Mouse (Mus musculus): Measurements from ENCODE around the gene Ercc4. TPM values are rescaled to one million over a fixed set of nuclear protein-coding genes. Genes with fewer than 3 reads are reported as not detected.

The Ercc4 gene
- polyA plus RNA-seq, 1 experiment from 2014 or later = 8.1 TPM

DNA sequence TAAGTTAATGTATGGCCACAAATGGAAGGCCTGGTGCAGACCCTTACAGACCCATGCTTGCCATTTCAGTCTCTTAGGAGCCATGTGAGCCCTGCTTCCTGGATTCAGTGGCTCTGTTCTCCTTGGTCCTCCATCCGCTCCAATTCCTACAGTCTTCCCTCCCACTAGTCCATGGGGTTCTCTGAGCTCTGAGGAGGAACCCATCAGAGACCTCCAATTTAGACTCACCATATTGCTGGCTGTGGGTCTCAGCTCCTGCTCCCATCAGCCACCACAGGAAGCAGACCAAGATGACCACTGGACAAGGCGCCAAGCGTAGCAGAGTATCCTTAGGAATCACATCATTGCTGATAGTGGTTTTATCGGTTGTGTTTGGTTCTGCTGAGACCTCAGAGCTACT is 43.7 kb downstream of the Ercc4 start:
- DNase-seq (ENCODE audit: low spot score) (no peak), ATAC-seq (no peak)
- no peaks in the 10 kb centered on the region for H3K9me3 ChIP-seq (ENCODE audit: low read length)
- TF ChIP-seq EP300 (IDR thresholded peaks at IDR 0.05) (no peak), CTCF (IDR thresholded peaks at IDR 0.05) (no peak)
- no peaks in the 10 kb centered on the region for H3K27me3 ChIP-seq (replicated peaks; ENCODE audit: insufficient read depth, low read length)
- no peaks in the 10 kb centered on the region for H3K4me1 ChIP-seq (ENCODE audit: insufficient read depth, low read depth, low read length)
- peaks cover 13% of the 10 kb centered on the region; the same call in 1 of the 2 replicates for H3K36me3 ChIP-seq (ENCODE audit: insufficient read depth, low read length)
- no peak overlapping the region for H3K27ac ChIP-seq (ENCODE audit: low read length)
- no peak overlapping the region for H3K4me3 ChIP-seq (ENCODE audit: low read depth, low read length)
- H3K4me2 ChIP-seq (replicated peaks; ENCODE audit: low read depth, low read length) = no peak overlapping the region
- no peak overlapping the region for H3K9ac ChIP-seq (replicated peaks; ENCODE audit: low read depth)
- 95% methylated on average over 4 of the region's 4 CpGs for WGBS

- H3K9ac ChIP-seq (replicated peaks; ENCODE audit: low read depth) = no peak overlapping the region
- H3K4me3 ChIP-seq (ENCODE audit: low read depth, low read length) = no peak overlapping the region
- H3K27me3 ChIP-seq (replicated peaks; ENCODE audit: insufficient read depth, low read length) = no peaks in the 10 kb centered on the region
- TF ChIP-seq CTCF (IDR thresholded peaks at IDR 0.05) = no peak
- no peak for TF ChIP-seq EP300 (IDR thresholded peaks at IDR 0.05)
- no peak overlapping the region for H3K4me2 ChIP-seq (replicated peaks; ENCODE audit: low read depth, low read length)
- DNase-seq (ENCODE audit: low spot score) (no peak), ATAC-seq (no peak)
- peaks cover 3% of the 10 kb centered on the region; the same call in 1 of the 2 replicates for H3K36me3 ChIP-seq (ENCODE audit: insufficient read depth, low read length)
- H3K27ac ChIP-seq (ENCODE audit: low read length) = no peak overlapping the region
- H3K4me1 ChIP-seq (ENCODE audit: insufficient read depth, low read depth, low read length) = no peaks in the 10 kb centered on the region
- no peaks in the 10 kb centered on the region for H3K9me3 ChIP-seq (ENCODE audit: low read length)
These were observed 44.9 kb downstream of the Ercc4 start for GRCm38 (mm10) chr16:13154352-13154751.

- ATAC-seq (no peak), DNase-seq (ENCODE audit: low spot score) (peak; percentile 10)
- WGBS = 27% methylated on average over 6 of the region's 6 CpGs
- Histone ChIP-seq H3K4me3 (ENCODE audit: low read depth, low read length) (no peak overlapping the region), H3K4me1 (ENCODE audit: insufficient read depth, low read depth, low read length) (no peaks in the 10 kb centered on the region), H3K9ac (replicated peaks; ENCODE audit: low read depth) (no peak overlapping the region), H3K27me3 (replicated peaks; ENCODE audit: insufficient read depth, low read length) (no peaks in the 10 kb centered on the region), H3K27ac (ENCODE audit: low read length) (no peak overlapping the region), H3K36me3 (ENCODE audit: insufficient read depth, low read length) (no peaks in the 10 kb centered on the region), H3K9me3 (ENCODE audit: low read length) (no peaks in the 10 kb centered on the region), H3K4me2 (replicated peaks; ENCODE audit: low read depth, low read length) (no peak overlapping the region)
- no peak for TF ChIP-seq EP300 (IDR thresholded peaks at IDR 0.05)
- TF ChIP-seq CTCF (IDR thresholded peaks at IDR 0.05) = no peak
These were observed 47.8 kb downstream of the Ercc4 start for GRCm38 (mm10) chr16:13157314-13157713.

DNA sequence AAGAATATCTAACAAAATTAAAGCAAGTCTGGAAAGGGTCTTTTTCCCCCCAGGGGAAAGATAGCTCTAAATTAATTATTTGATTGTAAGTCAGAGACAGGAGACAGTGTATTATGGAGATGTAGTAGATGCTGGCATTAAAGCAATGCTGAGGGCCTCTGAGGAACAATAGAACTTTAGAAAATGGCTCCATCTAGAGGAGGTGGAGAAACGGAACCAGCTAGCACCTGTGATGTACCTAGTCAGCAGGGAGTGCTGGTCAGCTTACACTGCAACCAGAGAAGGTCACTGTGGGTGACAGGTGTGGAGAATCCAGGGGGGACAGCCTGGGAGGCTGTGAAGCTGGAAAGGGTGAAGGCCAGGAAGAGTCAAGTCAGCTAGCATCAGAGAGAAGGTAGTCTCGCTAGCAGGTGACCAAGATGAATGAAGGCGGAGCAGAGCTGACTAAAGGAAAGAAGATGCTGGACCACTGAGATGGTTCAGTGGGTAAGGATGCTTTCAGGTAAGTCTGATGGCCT is 48.7 kb downstream of the Ercc4 start:
- no peaks in the 10 kb centered on the region for H3K9me3 ChIP-seq (ENCODE audit: low read length)
- TF ChIP-seq EP300 (IDR thresholded peaks at IDR 0.05) (no peak), CTCF (IDR thresholded peaks at IDR 0.05) (peak; percentile 32)
- ATAC-seq = no peak

DNA sequence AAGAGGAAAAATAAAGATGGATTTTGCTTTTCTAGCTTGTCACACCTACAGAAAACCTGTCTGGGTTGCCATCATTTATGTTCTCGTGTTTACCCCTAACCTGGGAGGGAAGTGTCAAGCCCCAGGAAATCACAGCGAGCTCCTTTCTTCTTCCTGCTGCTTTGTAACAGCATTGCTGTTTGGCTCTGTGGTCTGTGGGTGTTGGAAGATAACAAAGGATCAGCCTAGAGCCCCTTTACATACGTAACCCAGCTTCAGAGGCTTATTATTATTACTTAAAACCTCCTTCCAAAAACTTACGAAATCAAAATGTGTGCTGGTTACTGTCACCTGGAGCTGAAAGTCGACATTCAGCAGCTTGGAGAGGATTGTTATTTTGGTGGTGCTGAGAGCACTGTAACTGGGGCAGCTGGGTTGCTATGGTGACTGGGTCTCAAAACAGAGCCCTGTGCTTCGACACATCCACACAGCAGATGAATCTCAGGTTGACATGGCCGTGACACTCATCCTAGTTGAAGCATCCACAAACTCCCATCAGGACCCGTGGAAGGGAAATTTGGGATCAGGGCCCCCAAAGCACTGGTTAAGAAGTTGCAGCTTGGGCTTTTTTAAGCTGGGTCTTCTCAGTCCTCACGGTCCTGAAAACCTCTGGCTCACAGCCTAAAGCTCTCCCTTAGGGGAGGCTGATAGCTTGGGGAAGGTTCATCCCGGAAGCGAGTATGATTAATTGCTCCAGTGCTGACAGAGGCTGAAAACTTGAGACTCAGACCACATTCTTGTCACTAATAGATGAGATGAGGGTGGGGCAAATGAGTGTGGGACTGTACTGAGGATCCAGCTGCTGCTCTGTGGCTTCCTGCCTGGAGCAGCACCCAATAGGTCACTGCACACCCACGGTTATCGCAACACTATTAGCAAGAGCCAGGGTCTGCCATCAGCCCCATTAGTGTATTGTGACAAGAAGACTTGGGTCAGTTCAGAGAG is 49.7 kb downstream of the Ercc4 start:
- H3K27me3 ChIP-seq (replicated peaks; ENCODE audit: insufficient read depth, low read length) = no peaks in the 10 kb centered on the region
- H3K27ac ChIP-seq (ENCODE audit: low read length) = no peak overlapping the region
- H3K4me1 ChIP-seq (ENCODE audit: insufficient read depth, low read depth, low read length) = no peaks in the 10 kb centered on the region
- H3K36me3 ChIP-seq (ENCODE audit: insufficient read depth, low read length) = no peaks in the 10 kb centered on the region
- no peak overlapping the region for H3K4me3 ChIP-seq (ENCODE audit: low read depth, low read length)
- DNase-seq (ENCODE audit: low spot score) (peak; percentile 79), ATAC-seq (peak; percentile 78)
- H3K9me3 ChIP-seq (ENCODE audit: low read length) = no peaks in the 10 kb centered on the region
- WGBS = 25% methylated on average over 13 of the region's 13 CpGs
- TF ChIP-seq EP300 (IDR thresholded peaks at IDR 0.05) (peak; percentile 33; the same call in 1 of the 2 replicates), CTCF (IDR thresholded peaks at IDR 0.05) (no peak)
- peak overlapping the region; percentile 47; the same call in 1 of the 2 replicates for H3K4me2 ChIP-seq (replicated peaks; ENCODE audit: low read depth, low read length)
- H3K9ac ChIP-seq (replicated peaks; ENCODE audit: low read depth) = no peak overlapping the region

More for the DNA sequence above, 48.7 kb downstream of the Ercc4 start:
- no peak overlapping the region for H3K4me2 ChIP-seq (replicated peaks; ENCODE audit: low read depth, low read length)
- H3K4me1 ChIP-seq (ENCODE audit: insufficient read depth, low read depth, low read length) = no peaks in the 10 kb centered on the region
- DNase-seq (ENCODE audit: low spot score) = peak; percentile 6
- no peaks in the 10 kb centered on the region for H3K27me3 ChIP-seq (replicated peaks; ENCODE audit: insufficient read depth, low read length)
- H3K36me3 ChIP-seq (ENCODE audit: insufficient read depth, low read length) = no peaks in the 10 kb centered on the region
- H3K9ac ChIP-seq (replicated peaks; ENCODE audit: low read depth) = no peak overlapping the region
- H3K4me3 ChIP-seq (ENCODE audit: low read depth, low read length) = no peak overlapping the region
- no peak overlapping the region for H3K27ac ChIP-seq (ENCODE audit: low read length)
- WGBS = 58% methylated on average over 3 of the region's 3 CpGs

DNA sequence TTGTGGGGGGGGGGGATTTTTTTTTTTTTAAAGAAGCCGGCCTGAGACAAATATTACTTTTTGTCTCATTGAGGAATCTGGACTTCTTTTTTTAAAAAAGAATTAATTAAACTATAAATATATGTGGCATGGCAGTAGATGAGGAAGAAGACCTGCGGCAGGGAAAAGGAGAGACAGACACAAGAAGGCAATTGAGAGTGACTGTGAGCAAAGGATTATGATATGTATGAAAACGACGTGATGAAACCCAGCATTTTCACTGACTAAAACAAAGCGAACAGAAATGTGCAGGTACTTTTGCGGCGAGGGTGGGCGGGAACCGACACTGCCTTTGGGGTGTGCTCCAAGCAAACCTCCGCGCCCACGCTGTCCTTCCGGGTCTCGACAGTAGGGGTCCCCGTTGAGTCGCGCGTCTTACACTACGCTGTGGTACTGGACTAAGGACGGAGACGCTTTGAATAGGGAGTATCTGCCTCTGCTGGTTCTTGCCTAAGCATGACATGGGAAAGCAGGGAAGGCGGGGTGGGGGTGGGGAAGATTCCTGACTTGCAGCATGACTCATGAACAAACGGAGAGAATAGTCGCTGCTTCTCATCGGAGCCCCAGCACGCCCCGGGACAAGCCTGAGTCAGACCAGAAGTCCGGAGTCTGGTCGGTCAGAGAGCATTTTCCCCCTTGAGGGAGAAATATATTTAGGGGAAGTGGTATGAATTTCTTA is 50.6 kb downstream of the Ercc4 start:
- 0 out of 2 replicates have a peak overlapping the region, but pooled peaks have one; percentile 16 for H3K4me3 ChIP-seq (ENCODE audit: low read depth, low read length)
- H3K4me2 ChIP-seq (replicated peaks; ENCODE audit: low read depth, low read length) = peak overlapping the region; percentile 47
- no peaks in the 10 kb centered on the region for H3K9me3 ChIP-seq (ENCODE audit: low read length)
- no peak overlapping the region for H3K27ac ChIP-seq (ENCODE audit: low read length)
- DNase-seq (ENCODE audit: low spot score) (peak; percentile 97), ATAC-seq (peak; percentile 98)
- TF ChIP-seq EP300 (IDR thresholded peaks at IDR 0.05) (peak; percentile 81), CTCF (IDR thresholded peaks at IDR 0.05) (peak; percentile 98)
- H3K36me3 ChIP-seq (ENCODE audit: insufficient read depth, low read length) = no peaks in the 10 kb centered on the region
- no peak overlapping the region for H3K9ac ChIP-seq (replicated peaks; ENCODE audit: low read depth)
- H3K27me3 ChIP-seq (replicated peaks; ENCODE audit: insufficient read depth, low read length) = no peaks in the 10 kb centered on the region
- no peaks in the 10 kb centered on the region for H3K4me1 ChIP-seq (ENCODE audit: insufficient read depth, low read depth, low read length)
- WGBS = 3% methylated on average over 29 of the region's 29 CpGs
